Mouse (Mus musculus) duodenum, adult 2 months (tissue): ENCODE results near the gene Angel1. TPM values are rescaled to one million over a fixed set of nuclear protein-coding genes. Genes with fewer than 3 reads are reported as not detected.

Experiments used
- polyA plus RNA-seq: library from polyadenylated mRNA; depleted of rRNA; stranded (reverse); fragments of >200 nt; gene quantifications from 2 replicates; pipeline ENCODE4 v1.2.3, GENCODE M21; 2012; ENCODE audit warnings: low replicate concordance; rRNA removed

Gene Angel1
- polyA plus RNA-seq: 1.8 and 2.4 TPM in 2 replicates

DNA sequence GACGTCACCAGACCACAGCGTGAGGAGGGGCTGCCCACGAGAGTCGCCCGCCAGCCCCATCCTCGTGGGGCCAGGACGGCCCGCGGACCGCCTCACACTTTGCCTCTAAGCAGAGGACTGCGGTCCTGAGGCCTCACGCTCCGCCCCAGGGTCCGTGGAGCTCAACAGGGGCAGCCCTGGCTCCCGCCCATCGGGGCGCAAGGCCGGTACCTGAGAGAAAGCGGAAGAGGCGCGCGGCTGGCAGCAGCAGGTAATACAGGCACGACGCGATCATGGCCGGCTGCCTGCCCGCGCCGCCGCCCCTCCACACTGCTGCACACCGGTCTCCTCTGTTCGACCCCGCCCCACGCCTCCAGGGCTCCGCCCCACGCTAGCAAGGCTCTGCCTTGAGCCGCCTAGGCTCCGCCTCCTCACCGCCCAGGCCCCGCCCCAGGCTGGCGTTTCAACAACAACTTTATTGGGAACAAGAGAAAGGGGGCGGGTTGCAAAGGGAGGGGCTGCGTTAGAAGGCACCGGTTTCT is at the start of gene Angel1:
TSS of gene Angel1 (minus strand) at position 341 of the 521 bp plus-strand sequence.

DNA sequence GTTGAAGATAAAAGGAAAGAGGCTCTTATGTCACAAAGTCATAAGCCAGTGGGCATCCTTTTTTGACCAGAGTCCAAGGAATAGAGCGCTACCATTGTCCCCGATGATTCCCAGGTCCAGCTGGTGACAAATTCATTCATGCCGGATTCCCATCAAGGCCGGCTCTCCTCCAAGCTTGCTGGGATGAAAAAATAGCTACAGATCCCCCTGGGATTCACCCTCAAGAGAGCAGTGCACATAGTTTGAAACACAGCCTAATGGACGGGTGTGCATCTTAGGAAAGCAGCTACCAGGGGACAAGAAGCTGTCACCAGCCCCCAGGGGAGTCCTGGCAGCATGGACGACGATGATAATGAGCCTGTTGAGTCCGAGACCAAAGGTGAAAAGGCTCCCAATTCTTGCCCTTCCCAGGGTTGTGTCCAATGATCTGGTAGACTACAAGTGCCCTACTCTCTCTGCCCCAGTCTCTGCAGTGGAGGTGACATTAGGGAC is 8.1 kb upstream of the Angel1 start, which contains the start of gene Lrrc74a:
TSS of gene Lrrc74a (plus strand) at position 51 of the 492 bp plus-strand sequence.

DNA sequence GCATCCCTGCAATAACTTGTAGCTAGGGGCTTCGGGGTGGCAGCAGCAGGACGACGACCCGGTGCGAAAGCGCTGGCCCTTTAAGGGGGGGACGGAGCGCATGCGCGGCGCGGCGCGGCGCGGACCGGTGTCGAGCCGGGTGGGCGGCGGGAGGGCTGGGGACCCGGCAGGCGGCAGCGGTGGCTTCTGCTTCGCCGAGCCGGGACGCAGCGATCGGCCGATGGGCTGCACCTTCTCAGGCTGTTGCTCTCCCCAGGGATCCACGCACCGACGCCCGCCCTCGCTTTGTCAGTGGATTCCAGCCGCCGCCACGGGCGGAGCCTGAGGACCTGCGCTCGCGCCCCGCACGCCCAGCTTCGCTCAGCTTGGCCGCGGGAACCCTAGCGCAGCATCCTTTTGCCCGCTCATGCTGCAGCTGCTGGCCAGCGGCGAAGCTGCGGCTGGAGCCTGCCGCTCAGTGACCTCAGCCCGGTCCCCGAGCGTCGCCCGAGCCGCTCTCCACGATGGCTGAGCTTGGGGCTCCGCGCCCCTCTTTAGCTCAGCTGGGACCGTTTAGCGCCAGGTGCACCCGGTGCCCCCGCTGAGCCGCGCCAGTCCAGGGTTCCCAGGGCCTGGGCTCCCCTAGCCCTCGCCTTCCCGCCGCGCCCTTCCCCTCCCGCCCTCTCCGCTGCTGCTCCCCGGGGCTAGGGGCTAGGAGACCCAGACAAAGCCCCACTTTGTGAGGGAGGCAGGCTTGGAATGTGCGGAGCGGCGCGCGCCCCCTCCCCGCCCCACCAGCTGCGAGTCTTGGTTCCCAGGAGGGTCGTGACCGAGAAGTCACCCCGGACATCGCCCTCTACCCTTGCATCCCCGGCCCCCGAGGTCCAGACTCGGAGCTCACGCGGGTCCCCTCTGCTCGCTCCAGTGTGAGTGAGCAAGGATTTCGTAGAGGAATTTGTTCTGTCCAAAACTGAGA is 47.4 kb downstream of the Angel1 start, which contains the start of gene Vash1:
TSS of gene Vash1 (plus strand) at position 110 of the 955 bp plus-strand sequence.

Other genes with a start within 250 kb of the Angel1 start
- gene Vash1, start 47.8 kb downstream of the Angel1 start, polyA plus RNA-seq: 1.4 and 2.2 TPM in 2 replicates
- not detected in 2 replicates for gene Lrrc74a, start 7.9 kb upstream of the Angel1 start, polyA plus RNA-seq
- gene Irf2bpl, start 158.3 kb upstream of the Angel1 start, polyA plus RNA-seq: 20.6 and 25.6 TPM in 2 replicates
- gene Cipc, start 220.6 kb upstream of the Angel1 start, polyA plus RNA-seq: 14.6 and 21.0 TPM in 2 replicates